Mouse (Mus musculus) neural tube, embryonic 11.5 days (tissue): ENCODE measurements around the gene Ttn. TPM values are rescaled to one million over a fixed set of nuclear protein-coding genes. Genes with fewer than 3 reads are reported as not detected.

Experiments
- ATAC-seq: fragments of 200-750 bp; cut with Nextera tagmentation; 2 replicates; pipeline ENCODE4 v1.8.0; 2017; ENCODE audit warnings: moderate number of reproducible peaks, mild to moderate bottlenecking, moderate TSS enrichment, moderate library complexity; ENCODE audit not compliant: insufficient read depth, low FRiP score, low TSS enrichment
- DNase-seq: peaks from one replicate; pipeline ENCODE4 v3.0.0-alpha.2; 2015; ENCODE audit warnings: low spot score
- H3K27ac ChIP-seq: fragments of 300-500 bp; sonication (generic); 2 replicates; pipeline ENCODE4 v1.5.1; 2014; ENCODE audit warnings: low read depth, mild to moderate bottlenecking, low read length
- H3K27me3 ChIP-seq: fragments of 300-500 bp; sonication (generic); 2 replicates; pipeline ENCODE4 v1.6.1; 2014; ENCODE audit warnings: mild to moderate bottlenecking, low read length, mixed read lengths; ENCODE audit not compliant: control insufficient read depth, insufficient read depth
- H3K36me3 ChIP-seq: fragments of 300-500 bp; sonication (generic); 2 replicates; pipeline ENCODE4 v1.6.1; 2014; ENCODE audit warnings: mild to moderate bottlenecking, low read length, moderate library complexity, mixed read lengths; ENCODE audit not compliant: control insufficient read depth, insufficient read depth
- H3K4me1 ChIP-seq: fragments of 300-500 bp; sonication (generic); 2 replicates; pipeline ENCODE4 v1.6.1; 2014; ENCODE audit warnings: low read length, mixed read lengths; ENCODE audit not compliant: control insufficient read depth, insufficient read depth
- H3K4me2 ChIP-seq: fragments of 300-500 bp; sonication (generic); 2 replicates; pipeline ENCODE4 v1.6.1; 2014; ENCODE audit warnings: low read depth, mild to moderate bottlenecking, moderate library complexity
- H3K4me3 ChIP-seq: fragments of 300-500 bp; sonication (generic); 2 replicates; pipeline ENCODE4 v1.5.1; 2014; ENCODE audit warnings: low read depth, low read length
- H3K9ac ChIP-seq: fragments of 300-500 bp; sonication (generic); 2 replicates; pipeline ENCODE4 v1.6.1; 2014; ENCODE audit warnings: mild to moderate bottlenecking, low read length
- H3K9me3 ChIP-seq: fragments of 300-500 bp; sonication (generic); 2 replicates; pipeline ENCODE4 v1.6.1; 2016; ENCODE audit warnings: low read length; ENCODE audit not compliant: control insufficient read depth
- WGBS: fragments of 180-500 bp; shearing (Covaris S2); extraction: QIAGEN DNeasy Blood & Tissue Kit; methylation state at CpG from one replicate; pipeline ENCODE4 v1.1.7; 2014; 5-methylcytosine and 5-hydroxymethylcytosine counted together
- polyA plus RNA-seq: library from polyadenylated mRNA; unstranded; fragments of >200 nt; fragmentation: Nextera tagmentation; extraction: Ambion mirVana; gene quantifications from 2 replicates; pipeline ENCODE4 v1.2.1, GENCODE M21; 2014

Gene Ttn
- polyA plus RNA-seq, 1 experiment from 2014 or later, result 14.6 TPM

- ATAC-seq (no peak), DNase-seq (no peak)
- WGBS, result 92% methylated on average over 15 of the region's 15 CpGs
Observed at GRCm38 (mm10) chr2:76756461-76756860, 225.9 kb downstream of the Ttn start.

GRCm38 (mm10) chr2:76751993-76752392 lies 230.4 kb downstream of the Ttn start:
- H3K27ac ChIP-seq, result no peak overlapping the region
- ATAC-seq, result no peak
- WGBS, result 92% methylated on average over 6 of the region's 6 CpGs

More at GRCm38 (mm10) chr2:76756461-76756860, 225.9 kb downstream of the Ttn start:
- H3K27ac ChIP-seq, result no peak overlapping the region
- H3K9me3 ChIP-seq, result no peaks in the 10 kb centered on the region
- H3K4me1 ChIP-seq, result no peaks in the 10 kb centered on the region
- H3K36me3 ChIP-seq, result no peaks in the 10 kb centered on the region
- no peak overlapping the region for H3K9ac ChIP-seq
- no peaks in the 10 kb centered on the region for H3K27me3 ChIP-seq
- no peak overlapping the region for H3K4me3 ChIP-seq
- H3K4me2 ChIP-seq, result no peak overlapping the region

GRCm38 (mm10) chr2:76749341-76750110 lies 232.8 kb downstream of the Ttn start:
- Histone ChIP-seq H3K9me3 (0 out of 2 replicates have a peak, but pooled peaks cover 3% of the 10 kb centered on the region), H3K27me3 (no peaks in the 10 kb centered on the region), H3K4me3 (no peak overlapping the region), H3K36me3 (no peaks in the 10 kb centered on the region), H3K4me1 (no peaks in the 10 kb centered on the region), H3K4me2 (no peak overlapping the region), H3K27ac (no peak overlapping the region), H3K9ac (no peak overlapping the region)
- DNase-seq, result no peak
- ATAC-seq, result no peak
- 93% methylated on average over 21 of the region's 21 CpGs for WGBS

More at GRCm38 (mm10) chr2:76751993-76752392, 230.4 kb downstream of the Ttn start:
- no peak overlapping the region for H3K4me3 ChIP-seq
- H3K4me1 ChIP-seq, result no peaks in the 10 kb centered on the region
- no peaks in the 10 kb centered on the region for H3K36me3 ChIP-seq
- no peak for DNase-seq
- H3K9ac ChIP-seq, result no peak overlapping the region
- H3K4me2 ChIP-seq, result no peak overlapping the region
- no peaks in the 10 kb centered on the region for H3K27me3 ChIP-seq
- no peaks in the 10 kb centered on the region for H3K9me3 ChIP-seq

GRCm38 (mm10) chr2:76748696-76749095 lies 233.7 kb downstream of the Ttn start:
- WGBS, result 93% methylated on average over 14 of the region's 14 CpGs
- no peak overlapping the region for H3K4me2 ChIP-seq
- DNase-seq (no peak), ATAC-seq (no peak)
- H3K4me1 ChIP-seq, result no peaks in the 10 kb centered on the region
- H3K9me3 ChIP-seq, result 0 out of 2 replicates have a peak, but pooled peaks cover 3% of the 10 kb centered on the region
- no peak overlapping the region for H3K27ac ChIP-seq
- H3K27me3 ChIP-seq, result no peaks in the 10 kb centered on the region
- no peak overlapping the region for H3K9ac ChIP-seq
- H3K4me3 ChIP-seq, result no peak overlapping the region
- no peaks in the 10 kb centered on the region for H3K36me3 ChIP-seq

- ATAC-seq, result no peak
- Histone ChIP-seq H3K4me2 (no peak overlapping the region), H3K4me1 (no peaks in the 10 kb centered on the region), H3K27me3 (no peaks in the 10 kb centered on the region), H3K36me3 (no peaks in the 10 kb centered on the region), H3K9ac (no peak overlapping the region), H3K4me3 (no peak overlapping the region), H3K9me3 (peaks cover 2% of the 10 kb centered on the region; the same call in 1 of the 2 replicates), H3K27ac (no peak overlapping the region)
- DNase-seq, result no peak
- 94% methylated on average over 14 of the region's 14 CpGs for WGBS
Observed at GRCm38 (mm10) chr2:76719650-76720049, 262.7 kb downstream of the Ttn start.

- Histone ChIP-seq H3K9me3 (peaks cover 2% of the 10 kb centered on the region; the same call in 1 of the 2 replicates), H3K36me3 (peaks cover 2% of the 10 kb centered on the region; the same call in 1 of the 2 replicates), H3K4me3 (no peak overlapping the region), H3K4me1 (no peaks in the 10 kb centered on the region), H3K4me2 (no peak overlapping the region), H3K27me3 (no peaks in the 10 kb centered on the region), H3K27ac (no peak overlapping the region), H3K9ac (no peak overlapping the region)
- DNase-seq (no peak), ATAC-seq (no peak)
- WGBS, result 78% methylated on average over 8 of the region's 8 CpGs
Observed at GRCm38 (mm10) chr2:76714984-76715383, 267.4 kb downstream of the Ttn start.

- H3K9me3 ChIP-seq, result no peaks in the 10 kb centered on the region
- WGBS, result 93% methylated on average over 3 of the region's 3 CpGs
- no peak overlapping the region for H3K9ac ChIP-seq
- no peak overlapping the region for H3K4me3 ChIP-seq
- H3K4me1 ChIP-seq, result no peaks in the 10 kb centered on the region
- no peak for DNase-seq
- no peaks in the 10 kb centered on the region for H3K27me3 ChIP-seq
- peaks cover 2% of the 10 kb centered on the region; the same call in 1 of the 2 replicates for H3K36me3 ChIP-seq
- H3K4me2 ChIP-seq, result no peak overlapping the region
- ATAC-seq, result no peak
- no peak overlapping the region for H3K27ac ChIP-seq
Observed at GRCm38 (mm10) chr2:76708512-76708911, 273.8 kb downstream of the Ttn start.

GRCm38 (mm10) chr2:76705655-76706054 lies 276.7 kb downstream of the Ttn start:
- Histone ChIP-seq H3K4me2 (no peak overlapping the region), H3K27ac (no peak overlapping the region), H3K36me3 (no peaks in the 10 kb centered on the region), H3K9me3 (no peaks in the 10 kb centered on the region), H3K27me3 (no peaks in the 10 kb centered on the region), H3K4me1 (no peaks in the 10 kb centered on the region), H3K9ac (no peak overlapping the region), H3K4me3 (no peak overlapping the region)
- 92% methylated on average over 13 of the region's 13 CpGs for WGBS
- ATAC-seq, result no peak
- no peak for DNase-seq

- Histone ChIP-seq H3K9me3 (no peaks in the 10 kb centered on the region), H3K4me3 (no peak overlapping the region), H3K27ac (no peak overlapping the region), H3K9ac (no peak overlapping the region), H3K27me3 (no peaks in the 10 kb centered on the region), H3K36me3 (no peaks in the 10 kb centered on the region), H3K4me2 (no peak overlapping the region), H3K4me1 (no peaks in the 10 kb centered on the region)
- ATAC-seq (no peak), DNase-seq (no peak)
- 86% methylated on average over 5 of the region's 5 CpGs for WGBS
Observed at GRCm38 (mm10) chr2:76702751-76703150, 279.6 kb downstream of the Ttn start.
